Mouse (Mus musculus): Measurements from ENCODE around the gene Slc16a5.
"Not testable (repeated sequence)": the region's sequence is repeated elsewhere in the genome, so short reads cannot be mapped to it uniquely, and the experiment has no call there.

Slc16a5 gene

DNA sequence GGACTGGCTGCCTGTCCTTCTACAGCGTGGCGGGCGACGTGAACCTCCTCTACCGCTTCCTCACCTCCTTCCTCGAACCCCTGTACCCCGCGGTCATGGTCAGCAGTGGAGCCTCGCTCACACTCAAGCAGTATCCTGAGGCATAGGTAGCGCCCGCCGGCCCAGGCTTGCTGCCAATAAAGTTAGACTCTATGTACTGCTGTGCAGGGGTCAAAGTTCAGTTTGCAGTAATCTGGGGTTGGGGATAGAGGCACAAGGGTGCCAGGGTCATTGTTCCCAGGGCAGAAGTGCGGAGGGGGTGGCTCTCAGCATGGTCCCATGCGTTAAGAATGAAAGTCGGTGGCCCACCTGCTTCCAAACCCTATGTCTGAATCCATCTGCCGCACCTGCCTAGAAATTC, 14.2 kb upstream of the Slc16a5 start:
- no peak for DNase-seq (ENCODE audit: low read depth)

DNA sequence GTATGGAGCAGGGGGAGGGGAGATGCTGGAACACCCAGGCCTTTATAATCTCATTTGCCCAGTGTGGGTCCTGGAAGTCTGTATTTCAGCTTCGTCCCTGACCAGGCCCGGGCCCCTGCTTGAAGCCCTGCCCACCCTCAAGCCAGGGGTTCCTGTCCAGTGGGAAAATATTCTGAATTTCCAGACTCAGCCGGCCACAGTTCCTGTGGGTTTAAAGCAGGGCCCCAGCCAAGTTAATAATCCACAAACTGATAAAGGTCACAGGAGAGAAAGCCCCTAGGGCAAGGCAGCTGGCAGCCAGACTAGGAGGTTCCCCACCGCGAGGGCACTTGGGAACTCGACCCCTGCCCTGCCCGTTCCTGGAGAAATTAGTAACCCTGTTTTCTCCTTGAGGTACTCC, 13.3 kb upstream of the Slc16a5 start:
- no peak for DNase-seq (ENCODE audit: low read depth)

DNA sequence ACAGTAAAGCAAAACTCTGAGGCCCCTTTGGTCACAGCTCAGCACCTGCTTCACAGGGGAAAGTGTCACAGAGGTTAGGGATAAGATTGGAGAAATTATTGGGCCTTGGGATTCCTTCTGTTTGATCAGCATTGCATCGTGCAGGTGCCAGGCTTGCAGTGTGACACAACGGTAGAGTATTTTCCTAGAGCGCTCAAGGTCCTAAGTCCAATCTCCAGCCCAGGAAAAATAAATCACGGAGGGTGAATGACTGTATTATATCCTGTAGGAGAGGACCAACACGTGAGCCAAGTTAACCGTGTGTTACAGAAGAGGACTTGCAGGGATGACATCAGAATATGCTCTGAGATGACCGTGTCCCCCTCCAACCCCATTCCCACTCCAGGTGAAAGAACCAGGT, 12.1 kb upstream of the Slc16a5 start:
- DNase-seq (ENCODE audit: low read depth), result no peak

DNA sequence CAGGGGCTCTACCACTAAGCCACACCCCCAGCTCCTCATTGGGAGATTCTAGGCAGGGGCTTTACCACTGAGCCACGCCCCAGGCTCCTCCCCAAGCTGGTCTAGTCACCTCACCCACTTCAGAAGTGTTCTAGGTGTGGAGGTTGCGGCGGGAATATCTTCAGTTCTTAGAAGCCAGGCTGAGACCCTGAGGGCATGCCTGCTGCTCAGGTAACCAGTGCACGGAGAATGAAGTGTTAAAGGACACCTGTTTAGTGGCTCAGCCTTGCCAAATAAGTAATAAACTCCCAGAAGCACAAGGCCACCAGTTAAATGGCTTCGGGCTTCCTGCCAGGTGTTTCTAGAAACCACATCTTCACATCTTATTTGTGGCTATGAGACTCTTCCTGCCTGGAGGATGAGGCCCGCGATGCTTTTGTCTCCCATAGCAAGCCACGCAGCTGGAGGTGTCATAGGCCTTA, 10.5 kb upstream of the Slc16a5 start:
- no peak for DNase-seq (ENCODE audit: low read depth)

DNA sequence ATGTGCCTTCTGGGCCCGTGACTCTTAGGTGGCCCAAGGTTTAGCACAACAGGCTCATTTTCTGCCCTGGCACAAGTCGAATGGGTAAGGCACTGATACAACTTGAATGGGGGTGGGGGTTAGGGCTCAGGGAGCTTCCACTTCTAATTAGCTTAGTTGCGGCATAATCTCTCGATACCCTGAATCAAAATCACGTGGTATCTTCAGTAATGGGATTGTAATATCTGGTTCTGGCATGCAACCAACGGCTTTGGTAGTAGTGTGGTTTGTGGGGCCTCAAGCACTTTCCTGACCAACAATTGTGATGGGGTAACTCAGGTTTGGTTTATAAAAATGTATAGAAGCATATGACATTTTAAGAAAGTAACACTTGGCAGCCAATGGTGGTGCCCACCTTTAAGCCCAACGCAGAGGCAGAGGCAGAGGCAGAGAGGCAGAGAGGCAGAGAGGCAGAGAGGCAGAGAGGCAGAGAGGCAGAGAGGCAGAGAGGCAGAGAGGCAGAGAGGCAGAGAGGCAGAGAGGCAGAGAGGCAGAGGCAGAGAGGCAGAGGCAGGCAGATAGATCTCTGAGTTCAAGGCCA, 9.9 kb upstream of the Slc16a5 start:
- no peak for DNase-seq (ENCODE audit: low read depth)

DNA sequence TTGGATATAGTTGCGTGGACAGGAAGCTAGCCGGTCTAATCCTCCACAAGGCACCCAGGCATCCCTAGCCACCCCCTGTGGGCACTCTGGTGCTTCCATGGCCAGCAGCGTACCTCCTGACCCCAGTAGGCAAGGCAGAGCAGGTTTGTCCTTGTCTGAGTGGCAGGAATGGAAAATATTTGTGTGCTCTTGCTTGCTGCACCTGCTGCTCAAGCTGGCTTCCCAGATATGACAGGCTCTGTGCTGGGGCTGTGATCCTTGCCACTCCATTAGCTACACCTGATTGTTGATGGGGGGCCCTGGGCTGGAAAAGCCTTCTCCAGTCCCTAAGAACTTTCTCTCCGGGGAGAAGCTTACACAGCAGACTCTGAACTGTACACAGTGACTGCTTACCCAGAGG, 9.0 kb upstream of the Slc16a5 start:
- no peak for DNase-seq (ENCODE audit: low read depth)

DNA sequence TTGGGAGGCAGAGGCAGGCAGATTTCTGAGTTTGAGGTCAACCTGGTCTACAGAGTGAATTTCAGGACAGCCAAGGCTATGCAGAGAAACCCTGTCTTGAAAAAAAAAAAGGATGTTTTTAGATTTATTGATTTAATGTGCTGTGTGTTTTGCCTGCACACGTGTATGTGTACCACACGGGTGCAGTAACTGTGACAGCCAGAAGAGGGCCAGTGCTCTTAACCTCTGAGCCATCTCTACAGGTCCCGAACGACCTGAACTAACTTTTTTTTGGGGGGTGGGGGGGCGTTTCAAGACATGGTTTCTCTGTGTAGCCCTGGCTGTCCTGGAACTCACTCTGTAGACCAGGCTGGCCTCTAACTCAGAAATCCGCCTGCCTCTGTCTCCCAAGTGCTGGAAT, 7.5 kb upstream of the Slc16a5 start:
- not testable (repeated sequence) for DNase-seq (ENCODE audit: low read depth)

DNA sequence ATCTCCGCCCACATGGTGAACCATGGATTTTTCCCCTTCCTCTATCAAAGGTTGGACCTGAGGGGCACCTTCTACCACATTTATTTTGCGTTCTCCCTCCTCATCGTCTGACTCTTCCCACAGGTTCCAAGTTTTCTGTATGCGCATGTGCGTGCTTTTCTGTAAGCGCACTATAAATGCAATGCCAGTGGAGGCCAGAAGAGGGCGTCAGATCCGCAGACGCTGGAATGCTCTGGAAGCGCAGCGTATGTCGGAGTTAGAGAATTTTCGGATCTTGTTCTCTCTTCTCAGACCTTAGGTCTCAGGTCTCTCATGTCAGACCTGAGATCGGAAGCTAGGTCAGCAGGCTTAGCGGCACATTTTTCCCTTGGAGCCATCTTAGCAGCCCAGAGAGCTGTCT, 6.7 kb upstream of the Slc16a5 start:
- no peak for DNase-seq (ENCODE audit: low read depth)

DNA sequence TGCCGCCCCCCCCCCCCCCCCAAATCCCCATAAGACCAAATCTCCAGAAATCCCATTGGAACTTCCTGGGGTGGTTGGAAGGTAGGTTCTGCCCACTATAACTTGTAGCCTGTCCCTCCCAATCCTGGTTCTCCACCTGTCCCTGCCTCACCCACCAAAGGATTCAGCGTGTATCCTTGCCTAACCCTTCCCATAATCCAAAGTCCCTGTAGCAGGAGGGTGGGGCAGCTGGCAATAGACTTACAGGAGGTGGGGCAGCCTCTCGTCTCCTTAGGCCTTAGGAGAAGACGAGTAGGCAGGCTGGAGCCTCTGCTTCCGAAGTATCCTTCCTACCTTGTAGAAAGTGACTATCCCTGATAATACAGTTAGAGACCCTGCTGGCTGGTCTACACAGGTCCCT, 6.1 kb upstream of the Slc16a5 start:
- DNase-seq (ENCODE audit: low read depth), result no peak

DNA sequence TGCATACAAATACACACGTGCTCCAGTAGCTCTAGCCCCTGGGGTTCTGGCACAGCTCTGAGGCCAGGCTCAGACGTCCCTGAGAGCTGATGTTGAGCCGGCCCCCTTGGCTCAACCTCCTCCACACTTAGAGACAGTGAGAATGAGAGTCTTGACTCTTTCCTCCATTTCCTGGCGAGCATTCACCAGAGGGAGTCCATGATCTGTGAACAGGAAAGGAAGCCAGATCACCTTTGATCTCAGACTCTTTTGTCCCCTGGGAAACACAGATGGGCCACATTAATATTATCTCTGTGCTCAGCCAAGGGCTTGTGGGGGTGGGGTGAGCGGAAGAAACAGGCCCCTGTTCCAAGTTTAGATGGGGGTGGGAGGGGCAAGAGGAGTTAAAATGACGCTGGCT, 4.9 kb upstream of the Slc16a5 start:
- no peak for DNase-seq (ENCODE audit: low read depth)

DNA sequence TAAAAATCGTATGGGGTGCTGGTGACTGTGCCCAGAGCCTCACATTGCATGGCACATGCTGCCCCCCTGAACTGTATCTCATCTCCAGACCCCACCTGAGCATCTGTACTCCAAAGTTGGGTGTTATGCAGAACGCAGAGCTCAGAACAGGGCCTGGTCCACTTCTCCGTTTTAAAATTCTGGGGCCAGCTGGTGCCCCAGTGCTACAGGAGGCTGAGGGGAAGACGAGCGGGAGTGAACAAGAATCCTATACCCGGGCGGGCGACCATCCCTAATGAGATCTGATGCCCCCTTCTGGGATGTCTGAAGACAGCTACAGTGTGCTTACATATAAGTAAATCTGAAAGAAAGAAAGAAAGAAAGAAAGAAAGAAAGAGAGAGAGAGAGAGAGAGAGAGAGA, 1.3 kb upstream of the Slc16a5 start:
- DNase-seq (ENCODE audit: low read depth), result no peak

DNA sequence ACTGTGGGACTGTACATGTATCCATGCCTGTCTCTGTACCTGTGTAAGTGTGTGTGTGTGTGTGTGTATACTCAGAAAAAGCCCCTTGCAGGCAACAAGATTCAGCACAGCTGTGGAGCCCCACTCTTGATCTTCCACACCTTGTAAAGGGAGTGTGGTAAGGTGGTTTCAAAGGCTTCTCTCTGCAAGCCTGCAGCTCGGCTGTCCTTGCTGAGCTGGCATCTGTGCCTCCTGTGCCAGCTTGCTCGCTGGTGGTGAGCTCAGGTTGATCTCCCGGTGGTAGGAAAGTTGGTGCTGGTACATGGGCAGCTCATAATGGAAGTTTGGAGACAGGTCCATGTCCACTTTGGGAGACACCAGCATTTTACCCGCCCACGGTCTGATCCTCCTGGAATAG, 430 bp upstream of the Slc16a5 start:
- DNase-seq (ENCODE audit: low read depth), result no peak

DNA sequence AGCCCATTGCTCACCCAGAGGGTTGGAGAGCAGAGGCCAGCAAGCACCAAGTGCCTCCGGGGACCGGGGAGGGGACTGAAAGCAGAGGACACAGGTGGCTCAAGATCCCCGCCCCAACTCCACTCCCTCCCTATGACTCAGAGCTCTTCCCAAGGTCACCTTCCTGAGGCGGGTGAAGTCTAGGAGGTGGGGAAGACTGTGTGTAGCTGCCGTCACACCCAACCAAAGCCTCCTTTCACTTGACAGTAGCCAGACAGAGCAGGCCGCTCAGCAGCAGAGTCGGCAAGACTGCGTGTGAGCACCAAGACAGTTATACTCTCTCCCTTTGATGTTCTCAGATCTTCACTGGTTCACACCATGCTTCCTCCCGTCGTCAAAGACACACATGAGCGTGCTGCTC, 1.1 kb downstream of the Slc16a5 start:
- no peak for DNase-seq (ENCODE audit: low read depth)

DNA sequence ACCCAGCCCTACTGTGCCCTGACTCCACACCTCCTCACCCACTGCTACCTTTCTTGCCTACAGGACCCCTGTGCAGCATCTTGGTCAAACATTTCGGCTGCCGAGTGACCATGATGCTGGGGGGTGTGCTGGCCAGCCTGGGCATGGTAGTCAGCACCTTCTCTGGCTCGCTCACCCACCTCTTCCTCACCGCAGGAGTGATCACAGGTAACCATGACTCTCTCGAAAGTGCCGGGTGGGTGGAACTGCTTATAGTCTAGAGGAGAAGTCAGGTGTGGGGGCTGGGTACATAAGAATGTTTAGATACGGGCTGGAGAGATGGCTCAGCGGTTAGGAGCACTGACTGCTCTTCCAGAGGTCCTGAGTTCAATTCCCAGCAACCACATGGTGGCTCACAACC, 2.6 kb downstream of the Slc16a5 start:
- DNase-seq (ENCODE audit: low read depth), result no peak

DNA sequence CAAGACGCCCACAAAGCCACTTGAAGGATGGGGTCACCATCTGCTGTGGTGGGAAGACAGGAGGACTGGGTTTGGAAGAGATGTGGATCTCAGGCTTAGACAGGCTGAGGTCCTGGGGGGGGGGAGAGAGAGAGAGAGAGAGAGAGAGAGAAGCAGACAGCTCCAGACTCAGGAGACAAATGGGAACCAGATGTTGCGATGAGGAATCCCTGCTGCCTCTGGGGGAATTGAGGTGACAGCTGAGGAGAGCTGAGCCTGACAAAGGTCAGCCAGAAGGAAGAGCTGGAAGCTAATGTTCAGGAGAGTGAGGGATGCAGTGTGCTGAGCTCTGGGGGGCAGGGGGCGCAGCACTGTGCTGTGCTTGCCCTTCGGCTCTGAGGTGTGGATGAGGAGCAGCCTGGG, 4.9 kb downstream of the Slc16a5 start:
- no peak for DNase-seq (ENCODE audit: low read depth)

DNA sequence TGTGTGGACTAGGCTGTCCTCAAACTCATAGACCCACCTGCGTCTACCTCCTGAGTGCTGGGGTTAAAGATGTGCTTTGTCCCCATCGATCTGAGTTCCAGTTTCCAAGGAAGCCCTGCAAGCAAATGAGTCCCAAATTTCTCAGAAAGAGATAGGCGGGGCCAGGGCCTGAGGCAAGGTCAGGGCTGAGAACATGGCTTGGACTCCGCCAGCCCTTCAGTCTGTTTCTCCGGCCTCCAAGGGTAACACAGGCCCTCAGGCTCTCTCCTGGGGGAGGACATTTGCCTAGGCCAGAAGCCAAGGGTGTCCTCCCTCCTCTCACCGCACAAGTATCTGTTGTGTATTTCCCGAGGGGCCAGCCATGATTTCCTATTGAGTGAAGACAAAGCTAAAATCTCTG, 9.9 kb downstream of the Slc16a5 start:
- DNase-seq (ENCODE audit: low read depth), result no peak

DNA sequence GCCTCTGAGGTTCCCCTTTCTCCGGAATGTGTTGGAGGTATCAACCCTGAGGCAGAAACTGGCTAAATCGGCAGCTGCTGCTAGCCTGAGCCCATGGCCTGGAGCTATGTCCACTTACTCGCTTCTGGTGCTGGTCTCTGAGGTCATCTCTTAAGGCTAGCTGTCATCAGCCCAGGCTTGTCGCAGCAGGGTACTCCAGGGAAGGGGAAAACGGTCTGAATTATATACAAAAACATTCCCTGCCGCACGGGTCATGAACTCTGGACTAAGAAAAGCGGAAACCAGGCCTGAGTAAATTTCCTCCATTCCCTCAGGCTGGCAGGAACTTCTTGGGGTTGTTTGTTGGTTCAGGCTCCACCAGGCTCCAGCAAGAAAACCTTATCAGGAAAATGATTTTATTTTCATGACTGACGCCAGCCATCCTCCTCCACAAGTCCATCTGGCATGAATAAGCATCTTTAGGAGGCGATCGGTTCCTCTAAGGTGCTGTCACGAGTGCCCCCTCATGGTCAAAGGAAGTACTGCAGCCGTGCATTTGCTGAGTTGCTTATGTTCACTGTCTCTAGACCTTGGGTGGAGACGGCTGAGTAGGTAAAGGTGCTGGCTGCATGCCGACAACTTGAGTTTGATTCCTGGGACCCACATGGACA, 11.5 kb downstream of the Slc16a5 start:
- peak; percentile 83 for DNase-seq (ENCODE audit: low read depth)

DNA sequence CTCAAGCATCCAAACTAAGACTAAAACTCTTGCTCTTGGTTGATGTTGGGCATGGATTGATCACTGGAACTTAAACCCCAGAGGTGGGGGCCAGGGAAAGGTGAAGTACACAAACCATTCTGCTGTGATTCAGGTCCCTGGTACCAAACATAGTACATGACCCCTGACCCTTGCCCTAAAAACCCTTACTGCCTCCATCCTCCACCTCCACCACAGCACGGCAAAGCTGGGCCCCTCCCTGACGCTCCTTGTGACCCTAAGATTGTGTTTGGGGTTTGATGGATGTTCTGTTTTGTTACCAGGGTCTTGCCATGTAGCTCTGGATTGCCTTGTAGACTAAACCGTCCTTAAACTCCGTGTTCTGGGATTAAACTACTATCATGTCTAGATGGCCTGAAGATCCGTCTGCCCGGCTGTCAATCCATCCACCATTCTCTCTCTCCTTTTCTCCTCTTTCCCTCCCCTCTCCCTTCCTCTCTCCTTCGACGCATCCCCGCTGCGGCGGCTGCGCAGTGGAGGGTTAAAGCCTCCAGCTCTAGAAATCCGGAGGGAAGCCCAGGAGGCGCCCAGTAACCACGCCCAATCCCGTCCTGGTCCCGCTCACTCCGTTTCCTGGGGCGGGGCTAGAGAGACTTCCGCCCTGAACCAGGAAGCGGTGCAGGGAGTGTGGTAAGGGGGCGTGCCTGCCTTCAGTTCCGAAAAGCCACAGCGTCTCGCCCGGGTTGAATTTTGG, 12.9 kb downstream of the Slc16a5 start, which contains the start of gene Armc7:
Armc7 (plus strand) TSS at position 643 of the 733 bp plus-strand sequence.
- DNase-seq (ENCODE audit: low read depth), result peak; percentile 85

DNA sequence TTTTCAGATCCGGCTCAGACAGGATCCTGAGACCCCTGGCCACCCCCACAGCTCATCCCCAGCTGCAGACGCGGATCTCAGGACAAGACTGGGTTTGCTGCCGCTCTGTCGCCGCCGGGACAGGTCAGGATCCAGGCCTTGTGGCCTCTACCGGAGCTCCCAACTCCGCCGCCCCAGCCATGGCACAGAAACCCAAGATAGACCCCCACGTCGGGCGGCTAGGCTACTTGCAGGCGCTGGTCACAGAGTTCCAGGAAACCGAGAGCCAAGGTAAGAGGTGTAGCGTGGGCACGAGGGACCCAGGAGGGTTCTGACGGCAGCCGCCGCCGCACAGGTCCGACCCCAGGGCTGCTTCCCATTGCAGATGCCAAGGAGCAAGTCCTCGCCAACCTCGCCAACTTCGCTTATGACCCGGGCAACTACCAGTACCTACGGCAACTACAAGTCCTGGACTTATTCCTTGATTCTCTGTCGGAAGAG, 13.5 kb downstream of the Slc16a5 start:
- no peak for DNase-seq (ENCODE audit: low read depth)

DNA sequence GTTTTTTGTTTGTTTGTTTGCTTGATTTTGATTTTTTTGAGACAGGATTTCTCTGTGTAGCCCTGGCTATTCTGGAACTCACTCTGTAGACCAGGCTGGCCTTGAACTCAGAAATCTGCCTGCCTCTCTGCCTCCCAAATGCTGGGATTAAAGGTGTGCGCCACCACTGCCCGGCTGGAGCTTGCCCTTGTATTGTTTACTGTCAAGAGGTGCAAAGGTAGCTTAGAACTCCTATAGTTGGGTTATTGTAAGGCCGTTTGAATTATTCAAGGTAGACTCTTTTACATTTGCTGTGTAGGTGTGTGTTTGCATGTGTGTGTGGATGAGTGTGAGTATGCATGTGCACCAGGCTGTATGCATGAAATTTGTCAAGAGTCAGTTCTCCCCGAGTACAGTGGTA, 14.4 kb downstream of the Slc16a5 start:
- not testable (repeated sequence) for DNase-seq (ENCODE audit: low read depth)

DNA sequence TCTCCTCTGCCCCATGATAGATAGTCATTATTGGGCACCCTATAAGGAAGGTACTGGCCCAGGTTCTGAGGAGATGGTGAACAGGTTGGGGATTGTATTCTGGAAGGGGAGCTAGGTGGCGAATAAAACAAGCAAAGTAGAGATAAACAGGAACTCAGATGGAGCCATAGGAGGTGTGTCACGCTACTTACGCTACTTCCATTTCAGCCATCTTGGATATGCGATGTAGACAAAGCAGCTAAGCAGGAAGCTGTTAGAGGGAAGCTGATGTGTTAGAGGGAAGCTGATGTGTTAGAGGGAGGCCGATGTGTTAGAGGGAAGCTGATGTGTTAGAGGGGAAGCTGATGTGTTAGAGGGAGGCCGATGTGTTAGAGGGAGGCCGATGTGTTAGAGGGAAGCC, 15.1 kb downstream of the Slc16a5 start:
- DNase-seq (ENCODE audit: low read depth), result not testable (repeated sequence)

DNA sequence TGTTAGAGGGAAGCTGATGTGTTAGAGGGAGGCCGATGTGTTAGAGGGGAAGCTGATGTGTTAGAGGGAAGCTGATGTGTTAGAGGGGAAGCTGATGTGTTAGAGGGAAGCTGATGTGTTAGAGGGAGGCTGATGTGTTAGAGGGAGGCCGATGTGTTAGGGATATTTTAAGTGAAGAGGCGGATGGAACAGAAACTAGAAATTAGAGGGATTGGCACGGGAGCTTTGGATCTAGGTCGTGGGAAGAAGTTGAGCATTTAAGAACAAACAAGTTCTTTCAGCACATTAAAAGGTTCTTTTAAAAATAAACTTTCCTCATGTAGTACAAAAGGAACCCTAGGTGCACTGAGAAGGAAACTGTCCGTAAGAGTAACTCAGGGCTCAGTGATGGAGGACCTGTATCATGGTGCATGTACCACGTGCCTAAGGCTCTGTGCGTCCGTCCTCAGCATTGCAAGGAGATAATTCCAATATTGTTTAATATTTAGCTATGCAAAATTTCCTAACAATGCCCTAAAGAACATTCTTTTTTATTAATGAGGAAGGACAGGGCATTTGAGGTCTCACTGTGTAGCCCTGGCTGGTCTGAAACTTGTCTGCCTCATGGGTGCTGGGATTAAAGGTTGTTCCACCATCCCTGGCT, 16.1 kb downstream of the Slc16a5 start:
- no peak for DNase-seq (ENCODE audit: low read depth)

Data from fibroblast of lung, adult 2 months (primary cell).